Mouse (Mus musculus) heart, embryonic 10.5 days (tissue): Measurements from ENCODE around the gene Hbq1a. TPM values are rescaled to one million over a fixed set of nuclear protein-coding genes. Genes with fewer than 3 reads are reported as not detected.
"Not testable (repeated sequence)": the region's sequence is repeated elsewhere in the genome, so short reads cannot be mapped to it uniquely, and the experiment has no call there.

Source experiments
- DNase-seq: peaks from one replicate; pipeline ENCODE4 v3.0.0-alpha.2; 2017; ENCODE audit warnings: low spot score
- H3K27ac ChIP-seq: fragments of 300-500 bp; sonication (generic); 2 replicates; pipeline ENCODE4 v1.5.1; 2016; ENCODE audit warnings: mild to moderate bottlenecking
- H3K27me3 ChIP-seq: fragments of 300-500 bp; sonication (generic); 2 replicates; pipeline ENCODE4 v1.6.1; 2016; ENCODE audit warnings: mild to moderate bottlenecking; ENCODE audit not compliant: poor library complexity, insufficient read depth, severe bottlenecking
- H3K36me3 ChIP-seq: fragments of 300-500 bp; sonication (generic); 2 replicates; pipeline ENCODE4 v1.6.1; 2016; ENCODE audit warnings: mild to moderate bottlenecking, moderate library complexity
- H3K4me1 ChIP-seq: fragments of 300-500 bp; sonication (generic); 2 replicates; pipeline ENCODE4 v1.6.1; 2016; ENCODE audit warnings: mild to moderate bottlenecking
- H3K4me3 ChIP-seq: fragments of 300-500 bp; sonication (generic); 2 replicates; pipeline ENCODE4 v1.5.1; 2016; ENCODE audit warnings: mild to moderate bottlenecking, moderate library complexity
- H3K9me3 ChIP-seq: fragments of 300-500 bp; sonication (generic); 2 replicates; pipeline ENCODE4 v1.6.1; 2016; ENCODE audit warnings: mild to moderate bottlenecking, moderate library complexity
- WGBS: fragments of 180-500 bp; shearing (Covaris S2); methylation state at CpG from one replicate; pipeline ENCODE4 v1.1.7; 2016; 5-methylcytosine and 5-hydroxymethylcytosine counted together
- polyA plus RNA-seq: library from polyadenylated mRNA; unstranded; fragments of >200 nt; fragmentation: Nextera tagmentation; extraction: Ambion mirVana; gene quantifications from 2 replicates; pipeline ENCODE4 v1.2.1, GENCODE M21; 2016

Gene Hbq1a
- polyA plus RNA-seq, 1 experiment from 2014 or later: not detected

- no peaks in the 10 kb centered on the region for H3K4me1 ChIP-seq
- no peaks in the 10 kb centered on the region for H3K9me3 ChIP-seq
- H3K4me3 ChIP-seq: peak overlapping the region; percentile 22; the same call in 1 of the 2 replicates
- H3K27ac ChIP-seq: peak overlapping the region; percentile 47; the same call in 1 of the 2 replicates
- H3K36me3 ChIP-seq: no peaks in the 10 kb centered on the region
- peak; percentile 76 for DNase-seq
- peaks cover 28% of the 10 kb centered on the region for H3K27me3 ChIP-seq
- 53% methylated on average over 9 of the region's 9 CpGs for WGBS
These were observed 12.4 kb upstream of the Hbq1a start for GRCm38 (mm10) chr11:32287493-32287825.

GRCm38 (mm10) chr11:32292819-32293218 lies 7.0 kb upstream of the Hbq1a start:
- 85% methylated on average over 4 of the region's 4 CpGs for WGBS
- DNase-seq: peak; percentile 74
- Histone ChIP-seq H3K27ac (0 out of 2 replicates have a peak overlapping the region, but pooled peaks have one; percentile 52), H3K27me3 (peaks cover 19% of the 10 kb centered on the region; the same call in 1 of the 2 replicates)
- H3K9me3 ChIP-seq, H3K4me3 ChIP-seq, H3K4me1 ChIP-seq, H3K36me3 ChIP-seq: not testable (repeated sequence)

- not testable (repeated sequence) for H3K4me1 ChIP-seq, H3K4me3 ChIP-seq, DNase-seq, H3K36me3 ChIP-seq, H3K9me3 ChIP-seq
- peak overlapping the region; percentile 42; the same call in 1 of the 2 replicates for H3K27ac ChIP-seq
- peaks cover 14% of the 10 kb centered on the region; the same call in 1 of the 2 replicates for H3K27me3 ChIP-seq
- 56% methylated on average over 3 of the region's 3 CpGs for WGBS
These were observed 6.4 kb upstream of the Hbq1a start for GRCm38 (mm10) chr11:32293479-32293878.

GRCm38 (mm10) chr11:32296203-32296602 lies 3.7 kb upstream of the Hbq1a start, which contains the start of gene Hba-a2:
TSS of gene Hba-a2 (plus strand) at chr11:32296489.
- not testable (repeated sequence) for H3K4me3 ChIP-seq, DNase-seq, H3K27ac ChIP-seq, H3K9me3 ChIP-seq, H3K4me1 ChIP-seq, H3K36me3 ChIP-seq
- WGBS: no CpG with 5 or more reads among the region's 4 CpGs
- peaks cover 14% of the 10 kb centered on the region for H3K27me3 ChIP-seq

- 26% methylated on average over 2 of the region's 2 CpGs for WGBS
- not testable (repeated sequence) for H3K9me3 ChIP-seq, H3K27ac ChIP-seq, H3K4me1 ChIP-seq, H3K36me3 ChIP-seq, H3K4me3 ChIP-seq
- peaks cover 26% of the 10 kb centered on the region for H3K27me3 ChIP-seq
- DNase-seq: peak; percentile 46
These were observed 2.5 kb upstream of the Hbq1a start for GRCm38 (mm10) chr11:32297417-32297816.

GRCm38 (mm10) chr11:32297866-32298531 lies 1.9 kb upstream of the Hbq1a start:
- no peaks in the 10 kb centered on the region for H3K4me1 ChIP-seq
- no peak overlapping the region for H3K27ac ChIP-seq
- DNase-seq: no peak
- H3K36me3 ChIP-seq: no peaks in the 10 kb centered on the region
- H3K9me3 ChIP-seq: no peaks in the 10 kb centered on the region
- WGBS: 86% methylated on average over 1 of the region's 1 CpGs
- peaks cover 29% of the 10 kb centered on the region for H3K27me3 ChIP-seq
- H3K4me3 ChIP-seq: no peak overlapping the region

- no peak overlapping the region for H3K27ac ChIP-seq
- no peaks in the 10 kb centered on the region for H3K4me1 ChIP-seq
- H3K9me3 ChIP-seq: no peaks in the 10 kb centered on the region
- DNase-seq: no peak
- H3K36me3 ChIP-seq: no peaks in the 10 kb centered on the region
- H3K4me3 ChIP-seq: no peak overlapping the region
- 88% methylated on average over 2 of the region's 2 CpGs for WGBS
- peaks cover 35% of the 10 kb centered on the region for H3K27me3 ChIP-seq
These were observed 1.3 kb upstream of the Hbq1a start for GRCm38 (mm10) chr11:32298532-32298918.

- H3K27me3 ChIP-seq: peaks cover 38% of the 10 kb centered on the region
- no peaks in the 10 kb centered on the region for H3K4me1 ChIP-seq
- peak overlapping the region; percentile 27; the same call in 1 of the 2 replicates for H3K4me3 ChIP-seq
- DNase-seq: no peak
- WGBS: 45% methylated on average over 17 of the region's 17 CpGs
- no peak overlapping the region for H3K27ac ChIP-seq
- H3K9me3 ChIP-seq: no peaks in the 10 kb centered on the region
- no peaks in the 10 kb centered on the region for H3K36me3 ChIP-seq
These were observed 704 bp downstream of the Hbq1a start for GRCm38 (mm10) chr11:32300279-32301267.

- no peak for DNase-seq
- no peaks in the 10 kb centered on the region for H3K9me3 ChIP-seq
- WGBS: 73% methylated on average over 1 of the region's 1 CpGs
- H3K27ac ChIP-seq: no peak overlapping the region
- H3K27me3 ChIP-seq: peaks cover 38% of the 10 kb centered on the region
- no peaks in the 10 kb centered on the region for H3K36me3 ChIP-seq
- H3K4me3 ChIP-seq: no peak overlapping the region
- H3K4me1 ChIP-seq: no peaks in the 10 kb centered on the region
These were observed 1.6 kb downstream of the Hbq1a start for GRCm38 (mm10) chr11:32301506-32301905.

GRCm38 (mm10) chr11:32302824-32303419 lies 3.1 kb downstream of the Hbq1a start:
- 38% methylated on average over 2 of the region's 2 CpGs for WGBS
- no peak for DNase-seq

GRCm38 (mm10) chr11:32303455-32303854 lies 3.6 kb downstream of the Hbq1a start:
- DNase-seq: no peak
- H3K27me3 ChIP-seq: peaks cover 34% of the 10 kb centered on the region
- WGBS: 77% methylated on average over 1 of the region's 1 CpGs
- H3K27ac ChIP-seq: no peak overlapping the region
- H3K4me1 ChIP-seq: no peaks in the 10 kb centered on the region; the same call in 1 of the 2 replicates
- no peaks in the 10 kb centered on the region for H3K36me3 ChIP-seq
- no peak overlapping the region for H3K4me3 ChIP-seq
- H3K9me3 ChIP-seq: no peaks in the 10 kb centered on the region

More at GRCm38 (mm10) chr11:32302824-32303419, 3.1 kb downstream of the Hbq1a start:
- Histone ChIP-seq H3K36me3 (no peaks in the 10 kb centered on the region), H3K4me3 (no peak overlapping the region), H3K27me3 (peaks cover 35% of the 10 kb centered on the region), H3K9me3 (no peaks in the 10 kb centered on the region), H3K4me1 (no peaks in the 10 kb centered on the region; the same call in 1 of the 2 replicates), H3K27ac (no peak overlapping the region)

GRCm38 (mm10) chr11:32307006-32307405 lies 7.1 kb downstream of the Hbq1a start:
- Histone ChIP-seq H3K4me1 (peaks cover 3% of the 10 kb centered on the region; the same call in 1 of the 2 replicates), H3K36me3 (no peaks in the 10 kb centered on the region), H3K4me3 (no peak overlapping the region), H3K9me3 (no peaks in the 10 kb centered on the region), H3K27me3 (peaks cover 16% of the 10 kb centered on the region), H3K27ac (no peak overlapping the region)
- DNase-seq: no peak
- WGBS: 77% methylated on average over 1 of the region's 1 CpGs
